26 mouse cellular contexts compared by ENCODE assay signal in genomic region chr3:139101941-139102340, GRCm38 (mm10).
"Had no signal": no experiment of that assay in that cellular context is flagged by ENCODE, and none has a peak within 500 bp of the region (broad histone marks: within the 10 kb centered on the region; RNA-seq: fewer than 3 reads in every experiment).

No protein-coding gene starts in this region.

- ATAC-seq: hindbrain, embryonic 16.5 days; inflammation-experienced regulatory T-cells, adult 6 months; intestine, embryonic 15.5 days; intestine, postnatal 0 days had no signal

- H3K9me3 ChIP-seq: heart, embryonic 13.5 days; heart, embryonic 15.5 days; hindbrain, embryonic 10.5 days; hindbrain, embryonic 12.5 days; intestine, embryonic 15.5 days; limb, embryonic 10.5 days; limb, embryonic 12.5 days; liver, embryonic 13.5 days; liver, embryonic 15.5 days had no signal

- H3K4me1 ChIP-seq: hindbrain, embryonic 10.5 days; hindbrain, embryonic 12.5 days; intestine, embryonic 15.5 days; limb, embryonic 10.5 days; limb, embryonic 12.5 days; liver, embryonic 13.5 days; liver, embryonic 15.5 days had no signal

- H3K27me3 ChIP-seq: heart, embryonic 13.5 days; heart, embryonic 15.5 days; hindbrain, embryonic 12.5 days; intestine, embryonic 15.5 days; limb, embryonic 12.5 days; liver, embryonic 13.5 days; liver, embryonic 15.5 days had no signal

- H3K27ac ChIP-seq: heart, adult 2 months; heart, embryonic 13.5 days; heart, embryonic 15.5 days; hindbrain, embryonic 10.5 days; hindbrain, embryonic 12.5 days; hindbrain, embryonic 14.5 days; intestine, embryonic 15.5 days; layer of hippocampus, adult 2 months; left cerebral cortex, adult 2 months; limb, embryonic 10.5 days; limb, embryonic 12.5 days; liver, embryonic 13.5 days; liver, embryonic 15.5 days had no signal

- H3K4me3 ChIP-seq: heart, adult 2 months; heart, embryonic 13.5 days; heart, embryonic 15.5 days; hindbrain, embryonic 10.5 days; hindbrain, embryonic 12.5 days; intestine, embryonic 15.5 days; layer of hippocampus, adult 2 months; left cerebral cortex, adult 2 months; limb, embryonic 10.5 days; limb, embryonic 12.5 days; liver, embryonic 13.5 days; liver, embryonic 15.5 days had no signal

- H3K36me3 ChIP-seq: heart, embryonic 13.5 days; heart, embryonic 15.5 days; hindbrain, embryonic 10.5 days; hindbrain, embryonic 12.5 days; intestine, embryonic 15.5 days; limb, embryonic 10.5 days; limb, embryonic 12.5 days; liver, embryonic 13.5 days; liver, embryonic 15.5 days had no signal

- DNase-seq: gastrocnemius, postnatal 14 days; gastrocnemius, postnatal 36 days; heart, adult 2 months; heart, postnatal 14 days; heart, postnatal 36 days; kidney, adult 18-20 months; kidney, adult 8-10 months; kidney, postnatal 10 days; kidney, postnatal 25 days; kidney, postnatal 4 days; liver; liver, embryonic 13.5 days had no signal
